Mouse (Mus musculus) 3134 (cell line): ENCODE results near the gene Nup107.
"Not testable (repeated sequence)": the region's sequence is repeated elsewhere in the genome, so short reads cannot be mapped to it uniquely, and the experiment has no call there.

Experiments
- DNase-seq: peaks from one replicate; pipeline ENCODE4 v3.0.0-alpha.2; 2011; ENCODE audit warnings: low spot score; ENCODE audit not compliant: insufficient read length; ENCODE audit errors: extremely low read depth

Nup107 gene

GRCm38 (mm10) chr10:117706440-117706839, 86.1 kb downstream of the Nup107 start:
- no peak for DNase-seq

- no peak for DNase-seq
Measured at GRCm38 (mm10) chr10:117705806-117706205, 86.7 kb downstream of the Nup107 start.

- DNase-seq = no peak
Measured at GRCm38 (mm10) chr10:117704964-117705335, 87.6 kb downstream of the Nup107 start.

GRCm38 (mm10) chr10:117704314-117704963, 88.1 kb downstream of the Nup107 start:
- not testable (repeated sequence) for DNase-seq

- DNase-seq = no peak
Measured at GRCm38 (mm10) chr10:117703506-117703905, 89.0 kb downstream of the Nup107 start.

GRCm38 (mm10) chr10:117702024-117702833, 90.3 kb downstream of the Nup107 start:
- DNase-seq = no peak

GRCm38 (mm10) chr10:117701034-117701829, 91.3 kb downstream of the Nup107 start:
- no peak for DNase-seq
